Mouse (Mus musculus) left cerebral cortex, adult 2 months (tissue): ENCODE measurements around the gene Dok5. TPM values are rescaled to one million over a fixed set of nuclear protein-coding genes. Genes with fewer than 3 reads are reported as not detected.

Source experiments
- DNase-seq, 2 experiments: peaks; one replicate each; pipeline ENCODE4 v3.0.0; 2021 to 2022; ENCODE audit warnings: low spot score in 2 of 2, mixed read lengths in 1 of 2; ENCODE audit errors: extremely low spot score in 1 of 2
- H3K27ac ChIP-seq: fragments of 200-600 bp; 2 replicates; pipeline ENCODE4 v1.8.1; 2022
- H3K4me3 ChIP-seq: fragments of 200-600 bp; 2 replicates; pipeline ENCODE4 v1.8.1; 2022
- CTCF ChIP-seq: fragments of 200-600 bp; IDR thresholded peaks from 2 replicates; pipeline ENCODE4 v1.8.1; 2022; ENCODE audit warnings: antibody characterized with exemption, mild to moderate bottlenecking, moderate library complexity
- intact Hi-C: fragments of 180-260 bp; cut with DNase I; formaldehyde crosslinking; loops from one replicate; pipeline ENCODE4 v1.15.1; 2025
- total RNA-seq, 2 experiments: library from RNA; stranded (reverse); gene quantifications; 2 replicates each; pipeline ENCODE4 v1.2.3; 2021

The Dok5 gene
- total RNA-seq, 2 experiments from 2014 or later: 30.8 to 32.8 TPM

GRCm38 (mm10) chr2:170724716-170725115 is 6.9 kb upstream of the Dok5 start:
- intact Hi-C loops: no loop called here
- no peak overlapping the region for H3K27ac ChIP-seq

DNA sequence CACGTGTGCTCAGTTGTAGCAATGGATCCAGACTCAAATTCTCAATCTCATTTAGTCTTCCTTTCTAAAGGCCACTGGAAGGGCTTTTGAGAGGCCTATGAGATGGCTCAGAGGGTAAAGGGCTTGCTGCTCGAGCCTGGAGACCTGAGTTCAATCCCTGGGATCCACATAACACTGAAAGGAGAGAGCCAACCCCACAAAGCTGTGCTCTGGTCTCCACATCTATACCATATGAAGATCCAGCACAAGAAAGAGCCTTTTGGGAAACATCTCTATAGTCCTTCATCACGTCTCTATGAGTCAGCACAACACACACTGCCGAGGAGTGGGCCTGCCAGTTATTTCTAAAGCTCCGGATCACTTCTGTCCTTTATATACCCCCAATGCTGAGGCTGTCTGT is 5.8 kb upstream of the Dok5 start:
- DNase-seq: no peak

More at GRCm38 (mm10) chr2:170724716-170725115, 6.9 kb upstream of the Dok5 start:
- no peak for DNase-seq
- no peak overlapping the region for H3K4me3 ChIP-seq
- no peak for TF ChIP-seq CTCF

DNA sequence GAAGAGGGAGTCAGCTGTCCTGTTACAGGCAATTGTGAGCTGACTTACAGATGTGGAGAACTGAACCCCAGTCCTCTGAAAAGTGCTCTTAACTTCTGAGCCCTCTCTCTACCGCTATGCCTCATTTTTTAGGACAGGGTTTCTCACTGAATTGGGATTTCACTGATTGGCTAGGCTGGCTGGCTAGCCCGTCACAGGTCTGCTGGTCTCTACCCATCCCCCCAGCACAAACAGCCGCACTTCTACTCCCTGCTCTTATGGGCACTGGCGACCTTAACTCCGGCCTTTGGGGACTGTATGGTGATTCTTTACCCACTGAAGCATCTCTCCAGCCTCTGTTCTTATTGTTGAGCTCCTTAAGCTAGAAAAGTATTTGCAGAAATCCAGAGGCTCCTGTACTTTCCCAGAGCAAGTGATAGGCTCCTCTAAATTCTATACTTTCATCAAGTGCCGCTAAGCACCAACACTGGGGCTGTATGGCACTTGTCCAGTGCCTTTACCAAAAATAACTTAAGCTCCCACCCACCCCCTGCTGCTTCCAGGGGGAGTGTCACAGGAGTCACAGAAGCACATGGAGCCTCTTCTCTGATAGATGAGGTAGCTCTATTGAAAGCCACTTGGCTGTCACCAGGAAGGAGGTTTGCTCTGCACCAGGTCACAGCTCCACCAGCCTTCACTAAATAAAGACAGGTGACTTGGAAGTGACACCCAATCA is 4.5 kb upstream of the Dok5 start:
- no peak for DNase-seq
- intact Hi-C loops: no loop called here
- TF ChIP-seq CTCF: no peak
- no peak overlapping the region for H3K4me3 ChIP-seq
- no peak overlapping the region for H3K27ac ChIP-seq

More for the DNA sequence above, 5.8 kb upstream of the Dok5 start:
- TF ChIP-seq CTCF: no peak
- Histone ChIP-seq H3K27ac (no peak overlapping the region), H3K4me3 (no peak overlapping the region)
- intact Hi-C loops: no loop called here

DNA sequence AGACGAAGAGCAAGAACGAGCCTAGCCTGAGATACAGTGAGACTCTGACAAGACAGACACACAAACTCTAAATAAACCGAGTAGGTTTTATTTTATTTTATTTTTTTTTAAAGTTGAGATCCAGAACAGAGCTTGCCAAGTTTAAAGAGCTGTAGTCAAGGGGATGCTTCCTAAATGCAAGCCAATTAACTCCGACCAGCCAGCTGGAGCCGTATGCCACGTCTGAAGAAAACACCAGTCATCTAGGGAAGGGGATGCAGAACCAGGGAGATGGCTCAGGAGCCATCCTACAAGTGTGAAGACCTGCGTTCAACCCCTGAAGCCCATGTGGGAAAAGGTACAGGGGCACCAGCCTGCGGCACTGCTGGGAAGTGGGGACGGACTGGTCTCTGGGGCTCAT is 2.7 kb upstream of the Dok5 start:
- intact Hi-C loops: no loop called here
- TF ChIP-seq CTCF: no peak
- H3K27ac ChIP-seq: no peak overlapping the region
- peak in 1 of 2 experiments; percentile 8 for DNase-seq
- H3K4me3 ChIP-seq: no peak overlapping the region

DNA sequence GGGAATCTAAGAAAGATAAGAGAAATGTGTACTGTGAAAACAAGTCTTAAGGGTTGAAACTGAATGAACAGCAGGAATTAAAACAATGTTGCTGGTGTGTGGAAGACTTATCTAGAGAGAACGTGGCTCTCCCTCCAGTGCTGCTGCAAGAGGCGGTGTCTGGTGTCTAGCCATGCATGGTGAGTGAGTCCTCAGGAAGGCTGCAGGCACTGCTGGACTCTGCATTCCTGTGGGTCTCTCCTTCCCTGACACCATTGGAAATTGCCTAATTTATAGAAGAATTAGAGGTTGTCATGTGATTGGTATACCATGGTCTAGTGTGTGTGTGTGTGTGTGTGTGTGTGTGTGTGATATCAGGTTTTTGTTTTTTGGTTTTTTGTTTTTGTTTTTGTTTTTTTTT is 1.9 kb upstream of the Dok5 start:
- H3K4me3 ChIP-seq: no peak overlapping the region
- DNase-seq: peak in 1 of 2 experiments; percentile 7
- TF ChIP-seq CTCF: no peak
- no peak overlapping the region for H3K27ac ChIP-seq
- intact Hi-C loops: loop anchor here (5.0 kb wide), 2 partner anchors 82 to 192 kb away; no protein-coding TSS in a partner anchor

- intact Hi-C loops: loop anchor here (5.0 kb wide), 2 partner anchors 83 to 193 kb away; no protein-coding TSS in a partner anchor
- peak in 1 of 2 experiments; percentile 11 for DNase-seq
- Histone ChIP-seq H3K4me3 (no peak overlapping the region), H3K27ac (no peak overlapping the region)
- TF ChIP-seq CTCF: no peak
Measured at GRCm38 (mm10) chr2:170730136-170730535, 1.5 kb upstream of the Dok5 start.

DNA sequence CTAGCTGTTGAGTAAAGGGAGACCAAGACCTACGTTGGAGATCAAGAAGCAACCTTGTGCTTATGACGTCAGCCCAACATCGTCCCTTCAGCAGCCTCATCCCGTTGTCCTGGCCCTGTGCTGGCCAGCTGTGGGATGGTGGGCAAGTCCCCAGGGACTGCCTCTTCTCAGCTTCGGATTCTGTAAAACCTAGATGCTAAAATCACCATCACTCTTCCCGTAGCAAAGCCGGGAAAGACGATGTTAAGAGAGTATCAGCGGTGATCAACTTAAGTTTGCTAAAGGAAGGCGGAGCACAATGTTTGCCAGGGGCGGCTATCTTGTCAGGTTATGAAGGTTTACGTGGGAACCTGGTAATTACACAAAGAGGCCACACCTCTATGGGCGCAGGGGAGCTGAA is 826 bp upstream of the Dok5 start:
- Histone ChIP-seq H3K27ac (no peak overlapping the region), H3K4me3 (no peak overlapping the region)
- peak in 1 of 2 experiments; percentile 10 for DNase-seq
- intact Hi-C loops: loop anchor here (5.0 kb wide), 2 partner anchors 83 to 193 kb away; no protein-coding TSS in a partner anchor
- no peak for TF ChIP-seq CTCF

DNA sequence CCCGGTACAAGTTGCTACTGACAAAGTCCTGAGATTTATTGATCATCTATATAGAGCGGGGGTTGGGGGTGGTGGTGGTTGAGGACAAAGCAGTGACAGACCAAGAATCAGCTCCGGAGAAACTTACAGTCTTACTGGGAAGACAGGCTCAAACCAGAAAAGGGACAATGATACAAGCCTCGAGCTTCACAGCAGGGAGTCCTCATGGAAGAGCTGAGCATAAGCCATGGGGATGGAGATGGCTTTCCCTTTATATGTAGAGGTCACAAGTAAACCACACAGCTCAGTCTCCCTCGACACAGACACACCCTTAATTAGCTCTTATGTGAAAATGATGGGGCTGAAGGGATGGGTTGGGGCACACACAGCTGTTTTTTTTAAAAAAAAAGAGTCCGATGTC is 402 bp upstream of the Dok5 start:
- Histone ChIP-seq H3K4me3 (peak overlapping the region; percentile 77), H3K27ac (peak overlapping the region; percentile 91)
- no peak for DNase-seq
- intact Hi-C loops: loop anchor here (5.0 kb wide), 2 partner anchors 84 to 194 kb away; no protein-coding TSS in a partner anchor
- no peak for TF ChIP-seq CTCF

DNA sequence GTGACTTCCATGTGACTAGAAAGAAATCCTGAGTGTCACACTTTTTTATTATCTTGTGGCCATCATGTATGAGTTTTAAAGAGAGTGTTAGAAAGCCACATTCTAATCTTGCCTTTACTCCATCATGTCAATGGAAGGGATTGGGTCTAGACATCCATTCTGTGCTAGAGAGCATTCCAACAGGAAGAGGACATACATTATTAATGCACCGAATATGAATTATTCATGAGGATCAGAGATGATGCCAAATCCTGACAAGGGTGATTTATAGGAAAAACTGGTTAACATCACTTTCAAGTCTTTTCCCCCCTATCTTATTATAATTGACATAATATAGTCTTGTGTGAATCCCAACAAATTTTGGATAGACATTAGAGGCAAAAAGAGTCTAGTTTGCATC is 2.1 kb downstream of the Dok5 start:
- TF ChIP-seq CTCF: no peak
- no peak overlapping the region for H3K27ac ChIP-seq
- no peak for DNase-seq
- H3K4me3 ChIP-seq: peak overlapping the region; percentile 77
- intact Hi-C loops: loop anchor here (5.0 kb wide), 2 partner anchors 86 to 196 kb away; no protein-coding TSS in a partner anchor

- H3K27ac ChIP-seq: no peak overlapping the region
- TF ChIP-seq CTCF: no peak
- no peak for DNase-seq
- intact Hi-C loops: loop anchor here (5.0 kb wide), 2 partner anchors 87 to 197 kb away; no protein-coding TSS in a partner anchor
- no peak overlapping the region for H3K4me3 ChIP-seq
Measured at GRCm38 (mm10) chr2:170734446-170734845, 2.8 kb downstream of the Dok5 start.

DNA sequence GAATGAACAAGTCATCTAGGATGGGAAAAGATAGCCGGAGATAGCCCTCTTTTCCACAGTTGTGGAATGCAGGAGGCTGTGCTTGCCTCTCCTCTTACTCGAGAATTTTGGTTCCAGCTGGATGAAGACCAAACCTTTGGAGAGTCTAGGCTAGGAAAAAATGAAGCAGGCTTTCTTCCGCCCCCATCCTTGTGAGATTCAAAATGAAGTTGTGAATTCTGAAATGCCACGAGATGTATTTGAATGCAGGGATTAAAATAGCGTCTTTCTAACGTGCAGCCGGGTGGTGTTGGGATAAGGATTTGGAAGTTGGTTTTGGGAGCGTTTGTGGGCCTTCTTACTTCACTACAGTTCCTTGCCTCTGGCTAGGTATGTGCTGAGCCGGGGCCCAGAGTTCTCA is 6.8 kb downstream of the Dok5 start:
- intact Hi-C loops: loop anchor here (2.0 kb wide), 1 partner anchor 28 kb away; no protein-coding TSS in a partner anchor
- Histone ChIP-seq H3K4me3 (no peak overlapping the region), H3K27ac (no peak overlapping the region)
- peak in 1 of 2 experiments; percentile 23 for DNase-seq
- TF ChIP-seq CTCF: no peak

- H3K4me3 ChIP-seq: no peak overlapping the region
- intact Hi-C loops: loop anchor here (2.0 kb wide), 1 partner anchor 28 kb away; no protein-coding TSS in a partner anchor
- DNase-seq: no peak
- H3K27ac ChIP-seq: no peak overlapping the region
- TF ChIP-seq CTCF: no peak
Measured at GRCm38 (mm10) chr2:170738891-170739290, 7.3 kb downstream of the Dok5 start.
